Mouse (Mus musculus) adrenal gland, postnatal 25 days (tissue): ENCODE measurements at regions not wholly inside any gene's neighbourhood (a gene's known extent, or its start where the extent isn't known, plus 50 kb on each side); places are given as distances from the start of the nearest gene placed in this dataset.

ENCODE experiments used
- DNase-seq: peaks from one replicate; pipeline ENCODE4 v3.0.0; 2021; ENCODE audit warnings: mixed read lengths

DNA sequence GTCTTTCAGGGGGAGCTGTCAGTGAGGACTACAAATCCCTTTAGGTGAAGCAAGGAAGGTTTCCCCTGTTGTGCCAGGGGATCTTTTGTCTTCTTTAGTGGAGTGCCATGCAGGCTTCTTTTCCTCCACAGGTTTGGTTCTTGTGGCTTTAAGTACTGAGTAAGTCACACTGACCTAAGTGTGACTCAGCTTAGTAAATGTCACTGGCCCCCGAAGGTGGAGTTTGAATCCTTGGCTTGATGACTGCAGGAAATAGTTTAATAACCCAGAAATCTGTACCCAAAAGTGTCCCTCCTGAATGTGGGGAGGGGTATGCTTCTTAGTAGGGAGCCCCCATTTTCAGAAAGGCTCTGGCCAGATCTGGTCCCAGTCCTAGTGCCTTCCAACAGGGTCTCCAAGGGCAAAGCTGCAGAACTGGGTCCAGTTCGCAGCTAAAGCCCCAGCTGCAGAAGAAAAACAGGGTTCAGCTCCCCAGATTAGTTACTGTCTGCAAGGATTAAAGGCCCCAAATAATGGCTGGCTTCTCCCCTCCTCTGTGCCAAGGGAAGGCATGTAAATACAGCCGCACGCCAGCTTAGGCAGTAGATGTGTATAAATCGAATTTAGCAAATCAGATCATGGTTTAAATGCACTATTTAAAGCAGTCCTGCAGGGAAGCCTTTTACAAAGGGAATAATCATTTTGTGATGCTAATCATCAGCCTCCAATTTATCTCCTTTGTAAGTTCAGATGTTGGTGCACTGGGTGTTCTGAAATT is 51.6 kb upstream of the Polg start:
- DNase-seq = no peak

DNA sequence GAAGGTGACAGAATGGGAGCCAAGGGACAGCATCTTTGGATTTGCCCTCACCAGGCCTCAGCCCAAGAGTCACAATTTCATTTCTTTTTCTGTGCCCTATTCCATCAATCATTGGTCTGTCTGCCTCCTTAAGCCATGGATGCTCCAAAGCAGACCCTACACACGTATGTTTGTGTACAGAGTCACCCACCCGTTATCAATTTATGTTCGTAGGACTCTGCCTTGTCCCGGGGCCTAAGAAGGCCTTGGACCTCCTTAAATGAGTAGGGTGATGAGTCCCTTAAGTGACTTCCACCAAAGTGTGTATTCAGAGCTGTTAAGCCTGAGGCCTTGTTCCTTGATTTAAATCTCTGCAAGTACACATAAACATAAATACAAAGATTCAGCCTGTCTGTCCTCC is 50.1 kb upstream of the Polg start:
- no peak for DNase-seq
